Mouse (Mus musculus): ENCODE measurements around the gene Dusp19.

The Dusp19 gene

DNA sequence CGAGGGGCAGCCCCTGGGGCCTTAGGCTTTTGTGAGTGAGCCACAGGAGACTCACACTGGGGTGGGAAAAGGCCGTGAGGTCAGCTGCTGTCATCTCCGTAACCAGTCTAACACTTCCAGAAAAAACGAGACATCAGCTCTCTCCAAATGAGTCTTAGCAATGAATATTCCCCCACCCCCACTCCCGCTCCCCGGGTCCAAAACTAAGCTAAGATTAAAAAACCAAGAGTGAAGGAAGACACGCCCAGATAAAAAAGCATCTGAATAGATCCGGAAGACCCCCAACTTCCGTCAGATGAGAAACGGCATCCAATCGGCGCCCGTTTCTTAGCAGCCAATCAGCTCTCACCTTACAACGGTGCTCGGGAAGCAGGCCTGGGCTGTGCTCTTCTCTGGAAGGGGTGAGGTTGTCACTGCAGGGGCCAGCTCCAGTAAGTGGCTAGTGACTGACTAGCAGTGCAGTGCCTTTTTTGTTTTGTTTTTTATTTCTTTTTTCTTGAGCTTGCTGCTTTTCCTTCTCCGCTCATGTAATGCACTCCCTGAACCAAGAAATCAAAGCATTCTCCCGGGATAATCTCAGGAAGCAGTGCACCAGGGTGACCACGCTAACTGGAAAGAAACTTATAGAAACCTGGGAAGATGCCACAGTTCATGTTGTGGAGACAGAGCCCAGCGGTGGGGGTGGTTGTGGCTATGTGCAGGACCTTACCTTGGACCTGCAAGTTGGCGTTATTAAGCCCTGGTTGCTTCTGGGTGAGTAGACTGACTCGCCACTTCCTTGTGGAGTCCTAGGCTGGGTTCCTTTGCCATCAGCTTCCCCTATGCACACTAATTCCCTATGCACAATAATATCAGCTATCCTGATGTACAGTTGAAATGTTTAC lies at the start of gene Dusp19, which contains the start of gene Nup35:
Dusp19 (plus strand) TSS at position 192 of the 884 bp plus-strand sequence.
Nup35 (plus strand) TSS at position 383 of the 884 bp plus-strand sequence.
- DNase-seq (ENCODE audit: low spot score), result peak; percentile 93

DNA sequence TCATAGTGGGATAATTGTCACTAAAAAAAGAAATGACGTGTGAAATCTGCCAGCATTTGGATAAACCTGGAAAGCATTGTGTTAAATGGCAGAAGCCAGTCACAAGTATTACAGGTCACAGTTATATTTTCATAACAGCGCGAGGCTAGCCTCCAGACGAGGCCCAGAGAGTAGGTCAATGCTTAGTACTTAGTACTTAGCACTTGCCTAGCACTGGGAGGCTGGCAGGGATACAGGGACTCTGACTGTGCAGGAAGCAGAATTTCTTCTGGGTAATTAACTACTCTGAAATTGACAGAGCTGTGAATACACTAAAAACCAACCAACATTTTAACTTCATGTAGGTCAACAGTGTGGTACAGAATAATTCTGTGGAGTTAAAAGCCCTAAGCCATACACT lies 49.4 kb upstream of the Dusp19 start:
- DNase-seq (ENCODE audit: low spot score), result no peak

DNA sequence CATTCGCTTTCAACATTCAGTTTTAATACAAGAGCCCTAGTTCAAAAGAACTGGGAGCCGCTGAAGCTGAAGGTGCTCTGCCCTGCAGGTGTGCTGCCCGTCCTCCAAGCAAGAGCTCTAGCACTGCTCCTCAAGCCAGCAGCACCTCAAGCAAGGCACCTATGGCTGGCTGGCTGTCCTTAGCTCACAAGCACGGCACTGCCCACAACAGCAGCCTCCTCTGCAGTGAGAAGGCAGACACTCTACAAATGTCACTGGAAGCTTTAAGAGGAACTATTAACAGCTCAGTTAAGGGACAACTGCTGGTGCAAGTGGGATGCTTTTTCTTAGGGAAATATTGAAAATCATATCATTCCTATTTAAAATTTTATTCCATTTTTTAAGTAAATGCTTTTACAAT lies 46.2 kb upstream of the Dusp19 start:
- no peak for DNase-seq (ENCODE audit: low spot score)

DNA sequence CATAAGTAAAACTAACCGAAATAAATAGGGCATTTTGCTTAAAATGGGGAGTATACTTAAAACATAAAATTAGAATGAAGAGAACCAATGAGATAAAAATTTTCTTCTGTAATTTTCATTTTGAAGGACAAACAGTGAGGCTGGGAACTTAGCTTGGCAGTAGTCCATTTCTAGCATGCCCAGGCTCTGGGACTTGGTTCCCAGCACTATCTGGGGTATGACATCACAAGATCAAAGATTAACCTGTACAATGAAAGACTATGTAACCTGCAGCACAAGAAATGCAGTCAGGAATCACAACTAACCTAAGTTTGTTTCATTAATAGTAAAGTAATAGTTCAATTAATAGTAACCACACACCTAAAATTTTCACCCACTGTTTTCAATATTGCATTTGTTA lies 39.6 kb upstream of the Dusp19 start:
- no peak for DNase-seq (ENCODE audit: low spot score)

DNA sequence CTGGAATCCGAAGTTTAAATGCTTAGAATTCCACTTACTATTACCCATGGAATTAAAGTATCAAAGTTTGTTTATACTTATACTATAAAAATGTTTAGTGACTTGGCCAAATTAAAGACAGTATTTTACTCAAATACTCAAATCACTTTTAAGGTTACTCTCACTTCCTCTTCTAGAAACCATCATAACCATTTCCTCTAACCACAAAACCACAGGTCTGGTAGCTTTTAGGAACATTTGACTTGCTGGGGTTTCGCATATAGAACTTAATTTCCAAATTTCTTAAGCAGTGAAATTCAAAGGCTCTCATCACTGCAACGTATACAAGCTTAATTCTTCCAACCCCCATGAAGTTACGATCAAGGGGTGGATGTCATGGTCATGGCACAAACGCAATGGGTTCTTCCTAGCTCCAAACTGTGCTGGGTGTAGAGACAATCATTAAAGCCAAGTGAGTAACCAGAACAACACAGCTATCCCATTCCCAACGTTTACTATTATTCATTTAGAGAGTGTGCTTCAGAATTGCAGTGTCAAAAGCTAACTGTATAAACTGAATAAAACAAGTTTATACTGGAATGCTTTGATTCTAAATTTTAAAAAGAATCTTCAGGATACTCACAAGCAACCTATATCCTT lies 37.5 kb upstream of the Dusp19 start:
- no peak for DNase-seq (ENCODE audit: low spot score)

DNA sequence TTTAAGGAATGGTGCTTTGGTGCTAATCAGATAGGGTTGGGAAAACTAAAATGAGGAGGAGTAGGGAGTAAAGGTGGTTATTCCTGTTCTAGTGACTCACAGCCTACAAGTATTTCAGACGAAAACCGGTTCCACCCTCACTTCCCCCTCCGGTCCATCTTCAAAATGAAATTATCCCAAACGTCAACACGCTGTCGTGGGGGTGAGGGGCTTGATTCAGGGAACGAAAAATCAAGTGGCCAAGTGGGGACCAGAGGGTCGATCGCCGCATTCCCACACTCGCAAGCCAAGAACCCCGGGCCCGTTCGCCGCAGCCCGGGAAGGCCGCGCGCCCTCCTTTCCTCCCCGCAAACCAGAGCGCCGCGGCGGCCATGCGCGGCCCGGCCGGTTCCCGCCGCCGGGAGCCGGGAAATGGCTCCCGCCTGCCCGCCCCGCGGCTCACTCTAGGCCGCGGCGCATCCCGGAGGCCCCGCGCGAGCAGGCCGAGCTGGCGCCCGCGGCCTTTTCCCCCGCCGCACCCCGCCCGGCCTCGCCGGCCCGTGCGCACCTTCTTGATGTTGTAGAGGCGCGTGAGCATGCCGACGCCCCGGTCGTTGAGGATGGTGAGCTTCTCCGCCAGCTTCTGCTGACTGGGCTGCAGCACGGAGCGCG lies 36.4 kb upstream of the Dusp19 start:
- peak; percentile 24 for DNase-seq (ENCODE audit: low spot score)

DNA sequence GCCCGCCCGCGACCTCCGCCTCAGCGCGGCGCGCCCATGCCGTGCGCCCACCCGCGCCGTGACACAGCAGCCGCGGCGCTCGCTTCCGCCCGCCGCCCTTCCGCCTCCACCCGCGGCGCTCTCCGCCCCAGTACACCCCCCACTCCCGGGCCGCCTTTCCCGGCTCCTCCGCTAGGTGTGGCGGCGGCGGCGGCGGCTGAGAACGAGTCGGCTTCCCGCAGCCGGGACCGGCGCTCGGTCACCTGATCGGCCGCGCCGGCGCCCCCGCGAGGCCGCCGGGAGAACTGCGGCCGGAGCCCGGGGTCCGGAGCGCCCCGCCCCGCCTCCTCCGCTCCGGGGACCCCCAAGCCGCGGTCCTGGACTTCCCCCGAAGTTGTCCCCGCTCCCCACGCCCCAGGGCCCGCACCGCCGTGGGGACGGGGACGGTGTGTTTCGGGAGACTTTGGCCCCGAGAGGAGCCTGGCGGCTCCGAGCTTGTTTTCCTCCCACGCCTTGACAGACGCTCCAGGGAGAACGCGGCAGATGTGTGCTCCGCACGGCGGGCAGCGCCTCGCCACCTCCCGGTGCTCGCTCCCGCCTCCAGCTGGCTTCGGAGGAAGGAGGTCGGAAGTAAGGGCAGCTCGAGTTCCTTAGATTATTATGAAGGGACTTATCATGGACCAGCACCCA lies 35.7 kb upstream of the Dusp19 start, which contains the start of gene Nckap1:
Nckap1 (minus strand) TSS at position 338 of the 669 bp plus-strand sequence.
- peak; percentile 73 for DNase-seq (ENCODE audit: low spot score)

DNA sequence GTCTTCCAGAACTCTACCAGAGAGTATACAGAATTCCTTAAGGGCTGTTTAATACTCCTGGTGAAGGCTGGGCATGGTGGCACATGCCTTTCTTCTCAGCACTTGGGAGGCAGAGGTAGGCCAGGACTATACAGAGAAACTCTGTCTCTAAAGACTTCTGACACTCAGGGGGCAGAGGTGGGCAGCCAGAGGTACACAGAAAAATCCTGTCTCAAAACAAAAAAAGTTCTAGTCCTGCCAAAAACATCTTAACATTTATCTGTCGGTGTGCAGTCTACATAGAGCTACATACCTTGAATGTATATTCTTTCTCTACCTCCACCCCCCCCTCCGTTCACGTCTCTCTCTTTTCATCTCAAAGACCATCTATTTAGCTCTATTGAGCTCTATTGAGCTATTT lies 34.5 kb upstream of the Dusp19 start:
- DNase-seq (ENCODE audit: low spot score), result no peak

DNA sequence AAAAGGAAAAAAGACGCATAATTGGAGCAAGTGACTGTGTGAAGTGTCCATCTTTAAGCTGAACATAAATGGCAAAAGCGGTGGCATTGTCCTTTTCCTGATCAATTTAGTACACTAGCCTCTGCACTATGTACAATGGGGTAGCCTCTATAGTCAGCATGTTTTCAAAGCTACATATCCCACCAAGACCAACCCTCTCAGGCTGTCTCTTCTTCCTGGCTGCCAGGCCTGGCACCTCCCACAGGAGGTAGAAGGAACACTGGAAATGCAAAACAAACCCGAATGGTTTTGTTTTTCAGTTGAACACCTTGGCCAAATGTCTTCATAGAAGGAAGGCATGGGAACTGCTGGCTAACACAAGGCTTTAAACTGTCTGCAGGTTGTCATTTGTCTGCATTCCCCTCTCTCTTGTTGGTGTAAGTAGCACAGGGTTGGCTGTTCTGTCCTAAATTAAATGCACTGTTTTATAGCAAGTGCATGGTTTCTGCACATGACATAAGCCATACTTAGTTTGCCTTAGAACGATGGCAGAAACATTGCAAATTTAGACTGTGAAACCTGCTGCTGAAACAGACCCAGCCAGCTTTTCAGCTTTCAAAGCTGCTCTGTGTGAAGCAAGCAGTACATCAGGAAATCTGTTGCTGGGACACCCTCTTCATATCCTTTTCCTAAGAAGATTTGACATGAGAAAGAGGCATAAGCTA lies 22.5 kb upstream of the Dusp19 start:
- DNase-seq (ENCODE audit: low spot score), result no peak

DNA sequence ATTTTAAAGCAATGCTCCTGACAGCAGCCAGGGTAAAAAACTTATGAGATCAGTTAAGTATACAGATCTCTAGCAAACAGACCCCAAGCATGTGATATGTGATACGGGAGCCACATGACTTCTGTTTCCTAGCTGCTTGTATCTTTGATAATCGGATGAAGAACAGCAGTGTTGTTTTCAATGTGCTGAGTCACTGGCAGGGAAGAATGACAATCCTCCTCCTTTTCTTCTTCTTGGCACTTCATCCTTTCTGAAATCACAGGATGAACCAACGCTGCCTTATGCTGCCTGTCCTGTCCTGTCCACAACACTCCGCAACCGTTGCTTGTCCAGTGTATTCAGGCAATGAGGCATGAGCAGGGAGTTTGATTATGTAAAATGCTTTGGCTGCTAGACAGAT lies 19.9 kb upstream of the Dusp19 start:
- DNase-seq (ENCODE audit: low spot score), result no peak

DNA sequence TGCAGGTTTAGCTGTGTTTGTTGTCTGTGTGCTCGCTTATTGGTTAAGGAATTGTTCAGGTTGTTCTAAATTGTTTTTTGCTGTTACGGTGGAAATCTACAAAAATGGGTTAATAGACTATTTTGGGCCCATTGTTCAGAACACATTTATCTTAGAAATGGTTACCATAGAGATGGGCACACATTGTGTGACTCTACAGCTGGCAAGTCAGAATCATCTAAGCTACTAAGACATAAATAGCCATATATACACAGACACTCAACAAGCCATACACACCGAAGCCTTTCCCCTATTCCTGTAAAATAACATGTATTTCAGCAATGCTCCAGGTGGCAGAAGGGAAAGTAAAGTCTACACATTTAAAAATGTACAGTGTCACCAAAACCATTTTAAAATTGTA lies 17.0 kb upstream of the Dusp19 start:
- no peak for DNase-seq (ENCODE audit: low spot score)

DNA sequence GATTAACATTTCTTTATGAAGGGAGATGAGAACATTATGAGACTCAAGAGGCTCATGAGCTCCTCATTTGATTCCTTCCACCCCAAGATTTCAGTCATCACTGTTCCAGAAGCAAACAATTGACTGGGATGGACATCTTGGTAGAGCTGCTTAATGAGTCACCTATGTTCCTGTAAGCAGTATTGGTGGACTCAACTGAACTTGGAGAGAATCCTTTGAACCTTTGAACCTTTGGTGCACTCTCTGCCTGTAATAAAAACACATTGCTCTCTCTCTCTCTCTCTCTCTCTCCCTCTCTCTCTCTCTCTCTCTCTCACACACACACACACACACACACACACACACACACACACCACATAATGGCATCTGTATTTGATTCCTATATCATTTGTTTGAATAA lies 16.2 kb upstream of the Dusp19 start:
- no peak for DNase-seq (ENCODE audit: low spot score)

DNA sequence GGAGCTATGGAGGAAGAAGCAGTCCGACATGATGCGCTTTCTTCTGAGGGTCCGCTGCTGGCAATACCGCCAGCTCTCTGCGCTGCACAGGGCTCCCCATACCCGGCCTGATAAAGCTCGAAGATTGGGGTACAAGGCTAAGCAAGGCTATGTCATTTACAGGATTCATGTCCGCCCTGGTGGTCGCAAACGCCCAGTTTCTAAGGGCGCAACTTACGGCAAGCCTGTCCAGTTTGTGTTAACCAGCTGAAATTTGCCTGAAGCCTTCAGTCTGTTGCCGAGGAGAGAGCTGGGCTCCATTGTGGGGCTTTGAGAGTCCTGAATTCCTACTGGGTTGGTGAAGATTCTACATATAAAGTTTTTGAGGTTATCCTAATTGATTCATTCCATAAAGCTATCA lies 14.1 kb upstream of the Dusp19 start:
- DNase-seq (ENCODE audit: low spot score), result no peak

DNA sequence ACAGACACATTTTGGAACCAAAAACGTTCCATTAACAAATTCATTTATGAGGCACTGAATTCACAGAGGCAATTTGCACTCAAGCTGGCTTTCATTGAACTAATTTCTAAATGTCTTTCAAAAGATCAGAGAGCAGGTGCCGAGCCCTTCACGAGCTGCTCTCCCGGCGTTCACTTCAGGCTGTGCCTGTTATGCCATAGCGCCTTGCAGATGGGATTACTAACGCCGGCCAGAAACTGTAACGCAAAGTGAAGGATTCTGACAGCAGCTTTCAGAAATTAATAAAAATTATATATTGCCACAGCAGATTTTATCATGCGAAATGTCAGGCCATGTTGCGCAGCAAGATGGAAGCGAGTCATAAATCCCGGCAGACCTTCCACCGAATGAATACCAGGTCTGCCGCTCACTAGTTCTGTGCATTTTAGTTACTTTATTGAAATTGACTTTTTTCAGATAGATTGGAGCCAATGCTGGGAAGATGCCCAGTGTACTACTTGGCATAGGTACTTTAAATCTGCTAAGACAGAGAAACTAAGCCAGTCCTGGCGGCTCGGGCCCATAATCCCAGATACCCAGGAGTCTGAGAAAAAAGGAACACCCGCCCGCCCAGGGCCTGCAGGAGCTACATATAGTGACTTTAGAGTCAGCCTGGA lies 12.9 kb upstream of the Dusp19 start:
- no peak for DNase-seq (ENCODE audit: low spot score)

DNA sequence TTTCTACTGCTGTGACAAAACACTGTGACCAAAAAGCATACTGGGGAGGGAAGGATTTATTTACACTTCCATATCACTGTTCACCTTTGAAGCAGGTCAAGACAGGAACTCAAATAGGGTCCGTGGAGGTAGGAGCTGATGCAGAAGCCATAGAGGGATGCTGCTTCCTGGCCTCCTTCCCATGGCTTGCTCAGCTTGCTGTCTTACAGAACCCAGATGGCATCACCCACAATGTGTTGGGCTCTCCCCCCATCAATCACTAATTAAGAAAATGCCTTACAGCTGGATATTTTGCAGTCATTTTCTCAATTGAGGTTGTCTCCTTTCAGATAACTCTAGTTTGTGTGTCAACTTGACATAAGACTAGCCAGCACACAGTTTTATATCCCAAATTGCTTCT lies 4.6 kb upstream of the Dusp19 start:
- no peak for DNase-seq (ENCODE audit: low spot score)

DNA sequence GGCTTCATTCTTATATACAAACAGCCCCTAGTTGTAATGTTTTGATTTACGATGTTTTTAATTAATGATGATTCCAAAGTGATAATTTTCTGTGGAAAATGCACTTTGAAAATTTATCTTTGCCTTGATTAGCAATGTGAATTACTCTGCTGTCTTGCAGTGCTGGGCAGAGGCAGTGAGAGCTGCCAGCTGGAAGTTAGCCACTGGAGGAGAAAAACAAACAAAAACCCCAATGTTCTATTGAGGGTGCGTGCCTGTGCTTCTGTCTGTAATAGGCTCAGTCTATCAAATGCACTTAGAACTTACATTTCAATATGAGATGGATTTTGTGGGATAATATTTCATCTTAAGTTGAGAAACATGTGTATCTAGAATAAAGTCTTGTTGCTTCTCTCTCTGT lies 4.0 kb upstream of the Dusp19 start:
- DNase-seq (ENCODE audit: low spot score), result no peak

DNA sequence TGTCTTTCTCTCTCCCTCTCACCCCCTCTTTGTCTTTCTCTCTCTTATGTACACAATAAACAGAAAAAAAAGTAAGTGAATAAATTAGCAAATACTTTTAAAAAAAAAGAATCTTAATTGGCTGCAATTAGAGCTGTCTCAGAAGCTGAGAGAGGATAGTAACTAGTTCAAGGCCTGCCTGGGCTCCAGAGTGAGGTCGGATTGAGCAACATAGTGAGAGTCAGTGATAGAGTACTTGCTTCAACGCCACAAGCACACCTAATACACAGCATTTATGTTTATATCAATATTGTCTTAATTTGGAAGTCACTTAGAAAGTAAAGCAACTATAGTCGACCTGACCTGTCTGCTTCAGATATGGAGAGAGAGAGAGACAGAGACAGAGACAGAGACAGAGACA lies 2.1 kb downstream of the Dusp19 start:
- DNase-seq (ENCODE audit: low spot score), result no peak

DNA sequence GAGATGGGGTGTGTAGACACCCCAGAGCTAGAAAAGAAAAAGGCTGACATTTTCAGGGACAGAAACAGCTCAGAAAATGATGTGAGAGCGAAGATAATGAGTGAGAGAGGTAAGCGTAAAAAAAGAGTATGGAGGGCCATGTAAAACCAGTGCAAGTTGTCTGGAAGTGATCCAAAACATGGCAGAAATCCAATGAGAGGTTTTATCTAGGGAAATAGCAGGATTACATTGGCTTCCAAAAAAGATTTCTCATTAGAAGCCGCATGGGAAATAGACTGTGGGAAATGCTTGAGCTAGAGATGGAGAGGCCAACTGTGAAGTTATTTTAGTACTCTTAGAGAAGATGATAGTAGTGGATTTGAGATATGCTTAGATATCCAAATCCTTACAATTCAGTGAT lies 5.1 kb downstream of the Dusp19 start:
- no peak for DNase-seq (ENCODE audit: low spot score)

DNA sequence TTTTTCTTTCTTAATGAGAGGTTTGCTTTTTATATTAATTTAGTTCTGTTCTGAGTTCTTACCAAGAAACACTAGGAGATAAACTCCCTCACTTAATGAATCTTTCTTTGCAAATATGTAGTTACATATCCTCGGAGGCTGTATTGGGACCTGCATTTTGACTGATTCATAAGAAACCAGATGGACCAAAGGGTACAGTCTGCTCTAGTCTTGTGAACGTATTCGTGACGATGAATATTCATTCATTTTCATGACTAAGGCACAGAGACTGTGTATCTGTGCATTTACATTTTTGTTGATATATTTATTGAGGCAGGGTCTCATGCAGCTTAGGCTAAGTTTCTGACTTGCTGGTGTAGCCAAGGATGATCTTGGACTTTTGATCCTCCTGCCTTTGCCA lies 7.7 kb downstream of the Dusp19 start:
- no peak for DNase-seq (ENCODE audit: low spot score)

DNA sequence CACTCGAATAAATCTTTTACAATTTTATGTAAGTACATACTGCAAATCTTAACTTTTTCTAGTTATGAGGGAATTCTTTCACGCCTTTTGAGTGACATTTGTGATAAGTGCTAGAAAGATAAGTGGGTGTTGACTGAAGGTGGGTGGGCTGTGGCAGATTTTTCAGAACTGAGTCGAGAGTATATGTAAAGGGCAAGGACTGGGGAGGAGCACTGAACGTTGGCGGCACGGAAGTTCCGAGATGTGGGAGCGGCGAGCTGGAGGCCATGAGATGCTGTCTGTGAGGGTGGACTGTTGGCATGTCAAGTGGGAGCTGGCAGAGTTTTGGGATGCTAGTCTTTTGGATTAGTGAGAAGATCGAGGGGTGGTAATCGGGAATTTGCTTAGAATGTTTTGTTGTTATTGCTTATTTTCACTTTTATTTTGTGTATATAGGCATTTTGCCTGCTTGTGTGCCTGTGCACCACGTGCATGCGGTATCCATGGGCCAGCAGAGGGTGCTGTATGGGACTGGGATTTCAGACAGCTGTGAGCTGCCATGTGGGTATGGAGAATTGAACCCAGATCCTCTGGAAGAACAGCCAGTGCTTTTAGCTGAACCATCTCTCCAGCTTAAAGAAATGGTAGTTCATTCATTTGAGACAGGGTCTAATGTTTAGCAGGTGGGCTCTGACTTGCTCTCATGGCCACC lies 15.6 kb downstream of the Dusp19 start:
- no peak for DNase-seq (ENCODE audit: low spot score)
